Mouse (Mus musculus): Measurements from ENCODE around the gene Upb1. TPM values are rescaled to one million over a fixed set of nuclear protein-coding genes. Genes with fewer than 3 reads are reported as not detected.
"Not testable (repeated sequence)": the region's sequence is repeated elsewhere in the genome, so short reads cannot be mapped to it uniquely, and the experiment has no call there.

Upb1 gene
- not detected in 2 replicates for polyA plus RNA-seq (2014; fragmentation: Nextera tagmentation; extraction: Ambion mirVana)

GRCm38 (mm10) chr10:75400958-75401357 lies at the start of gene Upb1:
TSS of gene Upb1 (plus strand) at chr10:75401115.
- Histone ChIP-seq H3K4me3 (ENCODE audit: low read depth, low read length) (no peak within 1 kb of the TSS), H3K4me1 (ENCODE audit: control insufficient read depth, insufficient read depth, low read length) (no peaks in the 10 kb centered on the region), H3K27me3 (ENCODE audit: control insufficient read depth, insufficient read depth, low read length) (no peaks in the 10 kb centered on the region), H3K27ac (ENCODE audit: low read depth, low read length) (no peak within 1 kb of the TSS), H3K4me2 (no peak within 1 kb of the TSS), H3K9ac (ENCODE audit: low read length) (no peak within 1 kb of the TSS), H3K36me3 (ENCODE audit: control insufficient read depth, insufficient read depth, low read length) (no peaks in the 10 kb centered on the region), H3K9me3 (ENCODE audit: control insufficient read depth, low read length) (no peaks in the 10 kb centered on the region)
- ATAC-seq (ENCODE audit: low FRiP score) (no peak), DNase-seq (ENCODE audit: low spot score, missing footprints) (no peak)
- WGBS: 85% methylated on average over 4 of the region's 4 CpGs

GRCm38 (mm10) chr10:75352541-75352940 lies 48.4 kb upstream of the Upb1 start:
- WGBS: 95% methylated on average over 12 of the region's 12 CpGs
- Histone ChIP-seq H3K4me2 (no peak overlapping the region), H3K4me1 (ENCODE audit: control insufficient read depth, insufficient read depth, low read length) (no peaks in the 10 kb centered on the region), H3K9ac (ENCODE audit: low read length) (no peak overlapping the region), H3K9me3 (ENCODE audit: control insufficient read depth, low read length) (no peaks in the 10 kb centered on the region), H3K27ac (ENCODE audit: low read depth, low read length) (no peak overlapping the region), H3K27me3 (ENCODE audit: control insufficient read depth, insufficient read depth, low read length) (no peaks in the 10 kb centered on the region), H3K4me3 (ENCODE audit: low read depth, low read length) (no peak overlapping the region), H3K36me3 (ENCODE audit: control insufficient read depth, insufficient read depth, low read length) (no peaks in the 10 kb centered on the region)
- ATAC-seq (ENCODE audit: low FRiP score) (no peak), DNase-seq (ENCODE audit: low spot score, missing footprints) (no peak)

DNA sequence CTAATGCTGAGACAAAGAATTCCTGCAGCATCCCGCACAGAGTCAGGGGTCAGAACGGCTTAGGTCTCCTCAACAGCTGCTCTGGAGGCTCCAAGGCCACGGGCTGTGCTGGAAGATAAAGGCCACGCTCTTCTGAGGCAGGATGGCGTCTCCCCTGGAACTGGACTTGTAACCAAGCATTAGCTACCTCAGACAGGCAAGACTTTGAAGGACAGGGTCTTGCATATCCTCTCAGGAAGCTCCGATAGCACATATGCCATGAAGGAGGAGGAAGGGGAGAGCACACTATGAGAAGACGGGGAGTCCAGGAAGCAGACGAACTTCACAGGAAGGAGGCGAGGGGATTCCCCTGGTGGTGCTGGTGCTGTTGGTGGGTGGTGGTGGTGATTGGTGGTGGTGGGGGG lies 47.1 kb upstream of the Upb1 start:
- not testable (repeated sequence) for DNase-seq (ENCODE audit: low spot score, missing footprints)

DNA sequence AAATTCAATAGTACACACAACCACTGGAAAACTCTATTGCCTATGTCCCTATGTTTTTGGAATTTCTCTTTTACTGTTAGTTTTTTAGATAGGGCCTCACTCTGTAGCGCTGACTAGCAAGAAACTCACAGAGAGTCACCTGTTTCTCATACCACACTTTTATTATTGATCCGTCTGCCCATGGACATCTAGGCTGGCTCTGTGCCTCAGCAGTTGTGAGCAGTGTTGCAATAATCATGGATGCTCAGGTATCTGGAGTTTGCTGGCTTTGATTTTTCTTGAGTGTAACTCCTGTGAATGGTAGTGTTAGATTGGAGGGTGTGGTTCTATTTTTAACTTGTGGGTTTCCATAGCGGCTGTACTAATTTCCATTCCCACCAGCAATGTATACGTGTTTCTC lies 45.6 kb upstream of the Upb1 start:
- ATAC-seq (ENCODE audit: low FRiP score) (no peak), DNase-seq (ENCODE audit: low spot score, missing footprints) (no peak)
- H3K9ac ChIP-seq (ENCODE audit: low read length): no peak overlapping the region
- no peaks in the 10 kb centered on the region for H3K9me3 ChIP-seq (ENCODE audit: control insufficient read depth, low read length)
- H3K4me3 ChIP-seq (ENCODE audit: low read depth, low read length): no peak overlapping the region
- 90% methylated on average over 4 of the region's 4 CpGs for WGBS
- H3K4me2 ChIP-seq: no peak overlapping the region
- no peaks in the 10 kb centered on the region for H3K36me3 ChIP-seq (ENCODE audit: control insufficient read depth, insufficient read depth, low read length)
- H3K27ac ChIP-seq (ENCODE audit: low read depth, low read length): no peak overlapping the region
- H3K4me1 ChIP-seq (ENCODE audit: control insufficient read depth, insufficient read depth, low read length): no peaks in the 10 kb centered on the region
- no peaks in the 10 kb centered on the region for H3K27me3 ChIP-seq (ENCODE audit: control insufficient read depth, insufficient read depth, low read length)

More for the DNA sequence above, 47.1 kb upstream of the Upb1 start:
- ATAC-seq (ENCODE audit: low FRiP score); H3K4me1 ChIP-seq (ENCODE audit: control insufficient read depth, insufficient read depth, low read length); H3K4me2 ChIP-seq; H3K27ac ChIP-seq (ENCODE audit: low read depth, low read length); H3K9me3 ChIP-seq (ENCODE audit: control insufficient read depth, low read length); H3K27me3 ChIP-seq (ENCODE audit: control insufficient read depth, insufficient read depth, low read length); H3K4me3 ChIP-seq (ENCODE audit: low read depth, low read length); H3K36me3 ChIP-seq (ENCODE audit: control insufficient read depth, insufficient read depth, low read length); H3K9ac ChIP-seq (ENCODE audit: low read length): not testable (repeated sequence)
- 57% methylated on average over 8 of the region's 9 CpGs for WGBS

DNA sequence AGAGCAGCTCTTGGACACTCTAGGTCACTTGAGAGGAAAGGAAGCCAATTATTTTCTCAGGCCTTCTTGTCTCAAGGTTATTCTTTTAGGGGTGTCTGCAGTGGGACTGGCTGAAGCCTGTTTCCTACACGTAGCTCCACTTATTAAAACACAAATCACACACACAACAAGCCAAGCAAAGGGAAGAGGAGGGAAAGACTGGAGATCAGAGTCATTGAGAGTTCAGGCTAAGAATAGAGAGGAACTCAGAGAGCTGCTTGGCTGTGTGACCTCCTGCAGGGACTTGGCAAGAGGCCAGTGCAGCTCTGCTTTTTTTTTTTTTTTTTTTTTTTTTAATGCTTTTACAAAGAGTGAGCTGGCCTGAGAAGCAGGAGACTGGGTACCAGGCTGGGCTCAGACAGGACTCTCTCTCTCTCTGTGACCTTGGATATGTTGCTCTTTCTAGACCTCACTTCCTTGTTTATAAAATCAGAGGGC lies 36.7 kb upstream of the Upb1 start:
- H3K9me3 ChIP-seq (ENCODE audit: control insufficient read depth, low read length); H3K27ac ChIP-seq (ENCODE audit: low read depth, low read length); H3K9ac ChIP-seq (ENCODE audit: low read length); H3K27me3 ChIP-seq (ENCODE audit: control insufficient read depth, insufficient read depth, low read length); H3K36me3 ChIP-seq (ENCODE audit: control insufficient read depth, insufficient read depth, low read length); DNase-seq (ENCODE audit: low spot score, missing footprints); H3K4me1 ChIP-seq (ENCODE audit: control insufficient read depth, insufficient read depth, low read length); H3K4me3 ChIP-seq (ENCODE audit: low read depth, low read length); H3K4me2 ChIP-seq: not testable (repeated sequence)
- 6% methylated on average over 1 of the region's 1 CpGs for WGBS
- ATAC-seq (ENCODE audit: low FRiP score): peak; percentile 79

GRCm38 (mm10) chr10:75364796-75365195 lies 36.1 kb upstream of the Upb1 start:
- H3K4me3 ChIP-seq (ENCODE audit: low read depth, low read length): no peak overlapping the region
- H3K4me2 ChIP-seq: no peak overlapping the region
- no peaks in the 10 kb centered on the region for H3K9me3 ChIP-seq (ENCODE audit: control insufficient read depth, low read length)
- H3K9ac ChIP-seq (ENCODE audit: low read length): no peak overlapping the region
- no peaks in the 10 kb centered on the region for H3K36me3 ChIP-seq (ENCODE audit: control insufficient read depth, insufficient read depth, low read length)
- H3K27me3 ChIP-seq (ENCODE audit: control insufficient read depth, insufficient read depth, low read length): no peaks in the 10 kb centered on the region
- no peak overlapping the region for H3K27ac ChIP-seq (ENCODE audit: low read depth, low read length)
- 0 out of 2 replicates have a peak, but pooled peaks cover 2% of the 10 kb centered on the region for H3K4me1 ChIP-seq (ENCODE audit: control insufficient read depth, insufficient read depth, low read length)
- no peak for ATAC-seq (ENCODE audit: low FRiP score)
- 89% methylated on average over 9 of the region's 9 CpGs for WGBS
- DNase-seq (ENCODE audit: low spot score, missing footprints): no peak

- Histone ChIP-seq H3K4me3 (ENCODE audit: low read depth, low read length) (no peak overlapping the region), H3K36me3 (ENCODE audit: control insufficient read depth, insufficient read depth, low read length) (no peaks in the 10 kb centered on the region), H3K27me3 (ENCODE audit: control insufficient read depth, insufficient read depth, low read length) (no peaks in the 10 kb centered on the region), H3K4me1 (ENCODE audit: control insufficient read depth, insufficient read depth, low read length) (0 out of 2 replicates have a peak, but pooled peaks cover 2% of the 10 kb centered on the region), H3K9ac (ENCODE audit: low read length) (no peak overlapping the region), H3K4me2 (no peak overlapping the region), H3K27ac (ENCODE audit: low read depth, low read length) (no peak overlapping the region), H3K9me3 (ENCODE audit: control insufficient read depth, low read length) (no peaks in the 10 kb centered on the region)
- DNase-seq (ENCODE audit: low spot score, missing footprints) (no peak), ATAC-seq (ENCODE audit: low FRiP score) (no peak)
- WGBS: 63% methylated on average over 6 of the region's 6 CpGs
Observed at GRCm38 (mm10) chr10:75365231-75365633, 35.7 kb upstream of the Upb1 start.

- 84% methylated on average over 12 of the region's 19 CpGs for WGBS
- ATAC-seq (ENCODE audit: low FRiP score); H3K27me3 ChIP-seq (ENCODE audit: control insufficient read depth, insufficient read depth, low read length): not testable (repeated sequence)
Observed at GRCm38 (mm10) chr10:75373655-75374351, 27.1 kb upstream of the Upb1 start.

GRCm38 (mm10) chr10:75378688-75379087 lies 22.2 kb upstream of the Upb1 start:
- Histone ChIP-seq H3K9me3 (ENCODE audit: control insufficient read depth, low read length) (no peaks in the 10 kb centered on the region), H3K4me2 (no peak overlapping the region), H3K4me1 (ENCODE audit: control insufficient read depth, insufficient read depth, low read length) (no peaks in the 10 kb centered on the region), H3K27ac (ENCODE audit: low read depth, low read length) (no peak overlapping the region), H3K36me3 (ENCODE audit: control insufficient read depth, insufficient read depth, low read length) (no peaks in the 10 kb centered on the region), H3K4me3 (ENCODE audit: low read depth, low read length) (no peak overlapping the region), H3K9ac (ENCODE audit: low read length) (no peak overlapping the region), H3K27me3 (ENCODE audit: control insufficient read depth, insufficient read depth, low read length) (no peaks in the 10 kb centered on the region)
- DNase-seq (ENCODE audit: low spot score, missing footprints) (no peak), ATAC-seq (ENCODE audit: low FRiP score) (no peak)
- 95% methylated on average over 10 of the region's 10 CpGs for WGBS

More at GRCm38 (mm10) chr10:75373655-75374351, 27.1 kb upstream of the Upb1 start:
- H3K36me3 ChIP-seq (ENCODE audit: control insufficient read depth, insufficient read depth, low read length); H3K9me3 ChIP-seq (ENCODE audit: control insufficient read depth, low read length); H3K4me2 ChIP-seq; H3K9ac ChIP-seq (ENCODE audit: low read length); H3K4me1 ChIP-seq (ENCODE audit: control insufficient read depth, insufficient read depth, low read length); H3K4me3 ChIP-seq (ENCODE audit: low read depth, low read length); H3K27ac ChIP-seq (ENCODE audit: low read depth, low read length): not testable (repeated sequence)
- DNase-seq (ENCODE audit: low spot score, missing footprints): peak; percentile 41

Data from midbrain, embryonic 11.5 days (tissue).